Mouse (Mus musculus) gastrocnemius, adult 18-20 months (tissue): ENCODE results near the gene Anapc15-ps. TPM values are rescaled to one million over a fixed set of nuclear protein-coding genes. Genes with fewer than 3 reads are reported as not detected.

Source experiments
- DNase-seq: peaks from one replicate; pipeline ENCODE4 v3.0.0; 2021; ENCODE audit warnings: low spot score
- total RNA-seq, 2 experiments: library from RNA; stranded (reverse); gene quantifications; 2 replicates each; pipeline ENCODE4 v1.2.3; 2021

The Anapc15-ps gene
- total RNA-seq, 2 experiments from 2014 or later = not detected

DNA sequence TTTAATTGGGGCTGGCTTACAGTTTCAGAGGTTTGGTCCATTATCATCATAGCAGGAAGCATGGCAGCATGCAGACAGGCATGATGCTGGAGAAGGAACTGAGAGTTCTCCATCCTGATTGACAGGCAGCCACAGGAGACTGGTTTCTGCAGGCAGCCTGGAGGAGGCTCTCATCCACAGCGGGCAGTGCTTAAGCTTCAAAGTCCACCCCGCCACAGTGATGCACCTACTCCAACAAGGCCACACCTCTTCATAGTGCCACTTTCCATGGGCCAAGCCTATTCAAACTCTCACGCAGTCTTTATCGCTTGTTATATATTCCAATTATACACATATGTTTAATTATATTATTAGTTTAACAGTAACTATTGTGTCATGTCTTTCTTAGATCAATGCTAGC lies 18.1 kb upstream of the Anapc15-ps start:
- no peak for DNase-seq

DNA sequence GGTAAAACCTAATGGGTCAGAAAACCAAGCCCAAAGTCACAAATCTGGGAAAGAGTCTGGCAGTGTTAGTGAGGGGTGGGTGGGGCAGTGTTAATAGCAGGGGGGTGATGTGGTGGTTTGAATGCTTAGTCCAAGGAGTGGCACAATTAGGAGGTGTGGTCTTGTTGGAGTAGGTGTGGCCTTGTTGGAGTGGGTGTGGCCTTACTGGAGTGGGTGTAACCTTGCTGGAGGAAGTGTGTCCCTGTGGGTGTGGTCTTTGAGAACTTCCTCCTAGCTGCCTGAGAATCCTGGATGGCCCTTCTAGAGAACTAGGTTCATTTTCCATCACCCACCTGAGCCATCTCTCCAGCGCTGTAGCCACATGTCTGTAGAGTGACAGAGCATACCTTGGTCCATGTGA lies 16.6 kb upstream of the Anapc15-ps start:
- no peak for DNase-seq

DNA sequence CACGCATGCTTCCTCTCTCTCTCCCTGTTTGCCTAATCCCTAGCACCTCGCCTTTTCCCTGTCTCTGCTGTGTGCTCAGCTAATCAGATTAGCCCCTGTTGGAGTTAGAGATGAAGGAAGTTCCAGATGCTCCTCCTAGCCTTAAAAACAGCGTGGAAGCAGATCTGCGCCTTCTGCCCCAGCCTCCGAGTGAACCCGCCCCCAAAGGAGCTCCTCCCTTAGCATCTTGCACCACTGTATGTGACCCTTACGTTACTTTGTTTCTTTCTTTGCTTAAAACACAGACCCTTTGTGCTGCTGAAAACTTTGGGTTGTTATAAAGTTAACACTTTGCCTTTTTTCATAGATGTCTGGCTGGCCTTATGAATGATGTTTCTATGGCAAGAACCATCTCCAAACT lies 15.8 kb upstream of the Anapc15-ps start:
- DNase-seq = no peak

DNA sequence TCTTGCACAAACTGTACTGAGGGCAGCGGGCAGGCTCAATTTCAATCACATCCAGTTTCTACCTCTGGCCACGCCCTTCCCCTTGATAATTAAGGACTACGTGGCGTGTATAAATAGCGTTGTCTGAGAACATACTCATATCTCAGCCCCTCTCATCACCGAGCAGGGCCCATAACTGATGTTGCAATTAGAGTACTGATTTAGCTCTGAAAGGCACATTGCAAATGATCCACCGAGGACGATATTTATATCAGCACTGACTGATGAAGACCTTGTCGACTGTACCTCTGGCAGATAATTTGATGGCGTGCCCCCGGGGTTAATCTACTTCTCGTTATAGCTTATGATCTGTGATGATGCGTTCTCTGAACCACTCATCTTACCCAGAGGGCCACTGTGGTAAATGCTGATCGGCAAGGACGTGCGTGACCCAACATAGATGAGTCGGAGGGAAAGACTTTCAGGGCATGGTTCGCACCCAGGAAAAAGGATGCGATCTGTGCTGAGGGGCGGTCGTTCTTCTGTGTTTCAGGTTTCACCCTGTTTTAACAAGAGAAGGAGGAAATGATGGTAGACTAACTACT lies 14.4 kb upstream of the Anapc15-ps start:
- DNase-seq = peak; percentile 77

DNA sequence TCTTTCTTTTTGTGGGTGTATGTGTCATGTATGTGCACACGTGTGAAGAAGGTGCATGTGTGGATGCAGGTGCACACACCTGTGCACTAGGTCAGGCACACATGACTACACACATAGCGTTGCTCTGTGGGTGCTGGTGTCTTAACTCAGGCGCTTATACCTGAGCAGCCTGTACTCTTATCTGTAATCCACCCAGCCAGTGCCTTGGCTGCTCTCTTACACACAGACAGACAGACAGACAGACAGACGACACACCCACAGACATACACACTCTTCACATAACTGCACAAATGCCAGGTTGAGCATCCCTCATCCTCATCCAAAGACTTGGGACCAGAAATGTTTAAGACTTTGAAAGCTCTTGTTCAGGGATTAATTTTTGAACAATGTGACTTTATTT lies 12.8 kb upstream of the Anapc15-ps start:
- no peak for DNase-seq

DNA sequence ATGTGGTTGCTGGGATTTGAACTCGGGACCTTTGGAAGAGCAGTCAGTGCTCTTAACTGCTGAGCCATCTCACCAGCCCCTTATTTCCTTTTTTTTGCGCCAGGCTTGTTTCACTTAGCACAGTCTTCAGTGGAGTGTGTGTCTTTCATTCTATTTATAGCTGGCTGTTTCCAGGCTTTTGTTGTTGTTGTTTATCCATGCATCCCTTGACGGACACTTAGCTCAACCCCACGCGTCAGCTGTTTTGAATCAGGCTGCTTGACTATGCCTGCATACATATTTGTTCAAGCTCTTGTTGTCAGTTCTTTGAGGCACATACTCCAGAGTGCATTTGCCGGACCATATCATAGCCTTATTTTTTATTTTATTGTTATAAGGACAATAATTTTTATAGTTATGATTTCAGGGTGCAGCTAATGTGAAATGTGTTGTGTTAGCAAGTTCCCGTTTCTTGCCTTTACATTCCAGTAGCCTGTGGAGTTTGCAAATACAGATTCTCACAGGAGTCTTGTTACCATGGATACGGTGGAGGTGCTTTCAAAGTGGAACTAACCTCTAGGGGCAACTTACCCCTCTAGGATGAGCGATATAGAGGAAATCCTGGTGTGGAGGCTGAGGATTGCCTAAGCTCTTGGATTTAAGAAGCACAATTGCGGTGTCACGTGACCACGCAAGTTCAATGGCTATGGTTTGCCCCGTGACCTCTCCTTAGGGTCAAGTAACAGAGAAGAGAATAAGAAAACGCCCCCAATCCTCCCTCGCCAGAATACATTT lies 11.7 kb upstream of the Anapc15-ps start:
- DNase-seq = no peak

DNA sequence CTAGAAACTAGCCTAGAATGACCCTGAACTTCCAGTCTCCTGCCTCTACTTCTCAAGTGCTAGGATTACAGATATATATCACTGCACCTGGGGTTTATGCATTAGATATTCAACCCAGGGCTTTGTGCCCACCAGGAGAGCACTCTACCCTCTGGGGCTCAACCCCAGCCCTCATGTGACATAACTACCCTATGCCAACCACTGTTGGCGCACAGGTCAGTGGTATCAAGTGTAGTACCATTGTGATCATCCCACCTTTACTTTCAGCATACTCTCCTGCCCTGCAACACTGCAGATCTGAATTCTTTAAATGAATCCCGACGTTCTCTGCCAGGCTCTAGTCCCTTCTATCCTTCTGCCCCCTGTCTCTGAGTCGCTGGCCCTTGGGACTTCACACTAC lies 11.0 kb upstream of the Anapc15-ps start:
- no peak for DNase-seq

DNA sequence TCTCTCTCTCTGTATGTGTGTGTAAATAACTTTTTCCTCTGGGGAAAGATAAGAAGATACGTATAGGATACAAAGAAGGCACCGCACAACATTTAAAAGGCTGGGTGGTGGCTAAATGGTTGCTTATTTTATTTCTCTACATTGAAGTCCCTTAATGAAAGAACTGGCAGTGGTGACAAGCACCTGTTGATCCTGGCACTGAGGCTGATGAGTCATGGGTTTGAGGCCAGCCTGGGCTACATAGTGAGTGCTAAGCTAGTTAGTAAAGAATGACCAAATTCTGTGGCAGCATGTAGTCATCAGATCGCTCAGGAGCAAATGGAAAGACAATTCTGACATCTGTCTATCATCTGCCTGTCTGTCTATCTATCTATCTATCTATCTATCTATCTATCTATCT lies 10.5 kb upstream of the Anapc15-ps start:
- DNase-seq = no peak

DNA sequence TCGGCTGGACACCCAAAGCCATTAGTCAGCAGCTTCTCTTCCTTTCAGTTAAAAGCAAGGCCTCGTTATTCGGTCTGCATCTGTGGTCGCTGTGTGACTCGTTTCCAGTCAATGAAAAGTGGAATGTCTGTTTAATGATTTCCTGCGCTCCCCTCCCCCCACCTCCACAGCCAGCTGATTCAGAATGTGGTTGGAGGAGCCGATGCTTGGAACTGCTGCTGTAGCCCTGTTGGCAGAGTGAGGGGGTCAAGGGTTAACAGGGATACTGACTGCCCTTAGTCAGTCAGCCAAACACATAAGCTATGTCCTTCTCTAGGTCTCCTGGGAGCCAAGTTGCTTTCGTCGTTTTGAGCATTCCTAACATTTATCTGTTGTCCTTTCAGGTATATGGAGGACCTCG lies 9.7 kb upstream of the Anapc15-ps start:
- DNase-seq = no peak

DNA sequence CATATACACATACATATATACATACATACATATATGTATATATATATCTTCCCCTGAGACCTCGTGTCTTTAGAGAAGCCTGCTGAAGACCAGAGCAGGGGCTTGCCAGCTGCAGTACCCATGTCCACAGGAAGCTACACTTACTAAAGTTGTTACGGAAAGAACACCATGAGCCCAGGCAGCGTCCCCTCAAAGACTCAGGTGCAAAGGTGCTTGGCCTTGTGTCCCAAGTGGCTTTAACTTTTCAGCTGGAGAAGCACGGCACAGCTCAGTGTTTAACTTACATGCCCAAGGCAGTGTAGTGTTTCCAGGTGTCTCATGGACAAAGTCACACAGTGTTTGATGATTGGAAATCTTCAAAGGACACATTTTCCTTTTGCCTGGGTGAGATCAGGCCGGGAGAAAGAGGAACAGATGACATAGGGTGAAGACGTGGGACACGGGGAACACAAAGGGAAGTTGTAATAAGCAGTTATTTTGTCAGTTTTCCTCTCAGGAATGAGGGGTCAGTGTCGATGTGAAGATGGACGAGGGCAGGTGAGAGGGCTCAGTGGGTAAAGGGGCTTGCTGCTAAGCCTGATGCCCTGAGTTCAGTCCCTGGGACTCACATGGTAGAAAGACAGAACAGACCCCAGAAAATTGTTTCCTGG lies 9.0 kb upstream of the Anapc15-ps start:
- no peak for DNase-seq

DNA sequence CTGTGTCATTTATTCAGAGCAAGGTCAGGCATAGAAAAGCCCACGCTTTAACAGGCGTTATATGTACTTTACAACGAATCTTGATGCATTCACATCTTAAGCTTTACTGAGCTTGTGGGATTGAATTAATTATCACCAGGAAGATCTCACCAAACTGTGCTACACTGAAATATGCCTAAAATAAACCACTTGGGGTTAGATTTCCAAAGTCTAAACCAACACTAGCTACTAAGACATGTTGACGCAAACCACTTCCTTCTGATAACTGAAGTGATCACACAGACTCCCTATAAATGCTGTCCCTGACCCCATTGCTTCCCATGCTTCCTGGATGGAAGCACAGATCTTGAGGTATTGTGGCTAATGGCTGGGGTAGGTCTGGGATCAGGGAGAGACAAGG lies 8.2 kb upstream of the Anapc15-ps start:
- no peak for DNase-seq

DNA sequence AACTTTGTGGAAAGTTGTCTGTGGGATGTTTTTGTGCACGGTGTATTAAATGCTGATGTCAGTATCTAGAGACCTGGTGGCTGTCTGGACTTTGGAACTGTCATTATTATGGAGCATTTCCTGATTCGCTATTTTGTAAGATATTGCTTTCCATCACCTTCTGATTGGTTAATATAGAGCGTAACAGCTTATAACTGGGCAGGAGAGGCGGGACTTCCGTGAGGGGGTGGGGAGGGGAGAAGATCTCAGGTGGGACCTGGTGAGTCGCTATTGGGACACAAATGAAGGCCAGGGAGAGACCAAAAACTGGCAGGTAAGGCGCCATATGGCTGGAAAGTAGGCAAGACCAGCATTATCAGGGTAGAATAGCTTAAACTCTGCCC lies 7.8 kb upstream of the Anapc15-ps start:
- no peak for DNase-seq

DNA sequence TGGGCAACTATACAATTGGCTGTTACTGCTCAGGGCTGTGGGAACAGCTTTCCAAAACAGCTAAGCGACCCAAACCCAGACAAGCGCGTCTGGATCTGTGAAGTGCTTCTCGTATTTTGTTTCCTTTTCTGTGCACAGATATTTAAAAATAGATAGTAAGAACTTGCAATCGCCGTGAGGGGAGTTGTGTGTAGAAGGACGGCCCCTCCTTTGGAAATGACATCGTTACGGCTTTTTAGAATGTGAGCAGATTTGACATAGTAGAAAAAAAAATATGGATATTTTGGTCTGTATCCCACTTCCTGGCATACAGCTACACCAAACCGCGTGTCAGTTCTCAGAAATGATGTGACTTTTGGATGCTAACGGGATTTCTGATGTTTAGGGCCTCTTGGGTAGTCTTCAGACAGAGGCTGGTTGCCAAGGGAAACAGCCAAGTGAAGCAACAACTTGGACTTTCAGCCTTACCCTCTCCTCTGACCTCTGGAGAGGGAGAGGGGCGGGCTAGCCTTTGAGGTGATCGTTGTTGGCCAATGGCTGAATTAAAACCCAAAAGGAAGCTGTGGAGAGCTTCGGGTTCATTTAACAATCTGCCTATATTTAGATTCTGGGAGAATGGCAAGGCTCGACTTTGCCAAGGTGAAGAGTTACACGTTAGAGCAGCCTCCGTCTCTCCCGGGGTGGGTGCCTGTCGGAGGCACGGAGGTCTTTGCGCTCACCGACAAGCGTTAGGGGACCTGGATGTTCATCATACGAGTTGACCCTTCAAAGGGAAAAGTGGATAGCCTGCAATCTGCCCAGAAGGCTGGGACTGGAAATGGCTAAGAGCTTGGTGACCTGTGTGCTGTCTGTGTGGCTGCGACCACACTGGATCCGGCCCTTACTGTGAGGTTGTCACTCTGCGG lies 7.2 kb upstream of the Anapc15-ps start:
- peak; percentile 61 for DNase-seq

DNA sequence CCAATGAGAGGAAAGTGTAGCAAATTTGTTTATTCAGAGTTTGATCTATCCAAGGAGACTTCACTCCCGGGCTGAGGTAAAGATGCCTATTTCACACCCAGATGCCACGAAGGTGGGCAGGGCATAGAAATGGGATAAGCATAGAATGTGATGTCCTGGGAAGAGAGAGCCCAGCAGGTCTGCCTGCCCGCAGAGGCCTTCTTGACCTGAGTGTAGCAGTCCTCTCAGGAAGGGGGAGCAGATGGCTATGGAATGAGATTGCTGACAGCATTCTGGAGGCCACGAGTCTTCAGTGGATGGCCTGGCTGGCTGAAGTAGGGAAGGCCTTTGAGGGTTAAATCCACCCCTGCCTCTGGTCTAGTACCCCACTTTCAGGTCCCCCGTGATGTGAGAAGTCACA lies 5.9 kb upstream of the Anapc15-ps start:
- DNase-seq = no peak

DNA sequence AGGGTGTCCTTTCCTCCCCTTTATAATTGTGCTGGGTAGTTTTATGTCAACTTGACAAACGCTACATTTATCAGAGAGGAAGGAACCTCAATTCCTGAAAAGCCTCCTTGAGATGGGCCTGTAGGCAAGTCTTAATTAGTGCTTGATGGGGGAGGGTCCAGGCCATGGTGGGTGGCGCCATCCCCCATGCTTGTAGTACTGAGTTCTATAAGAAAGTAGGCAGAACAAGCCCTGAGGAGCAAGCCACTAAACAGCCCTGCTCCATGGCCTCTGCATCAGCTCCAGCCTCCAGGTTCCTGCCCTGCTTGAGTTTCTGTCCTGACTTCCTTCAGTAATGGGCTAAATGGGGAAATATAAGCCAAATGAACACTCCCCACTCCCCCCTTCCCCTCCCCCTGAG lies 5.4 kb upstream of the Anapc15-ps start:
- DNase-seq = no peak

DNA sequence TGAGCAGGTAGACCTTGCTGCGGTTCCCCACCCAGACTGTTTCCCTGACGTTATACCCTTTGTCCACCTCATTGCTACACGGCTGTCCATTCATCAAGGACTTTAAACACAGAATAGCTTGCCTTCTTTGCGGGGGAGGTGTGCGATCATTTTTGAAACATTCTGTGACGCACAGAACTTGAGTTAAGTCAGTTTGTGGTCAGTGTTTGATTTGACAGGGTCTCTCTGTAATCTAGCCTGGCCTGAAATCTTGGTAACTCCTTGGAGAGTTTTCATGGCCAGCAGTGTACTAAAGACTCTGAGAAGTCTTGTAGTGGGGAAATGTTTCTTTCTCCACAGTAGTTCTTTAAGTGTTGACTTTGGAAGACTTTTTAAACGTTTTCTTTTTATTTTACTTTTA lies 5.0 kb upstream of the Anapc15-ps start:
- no peak for DNase-seq

DNA sequence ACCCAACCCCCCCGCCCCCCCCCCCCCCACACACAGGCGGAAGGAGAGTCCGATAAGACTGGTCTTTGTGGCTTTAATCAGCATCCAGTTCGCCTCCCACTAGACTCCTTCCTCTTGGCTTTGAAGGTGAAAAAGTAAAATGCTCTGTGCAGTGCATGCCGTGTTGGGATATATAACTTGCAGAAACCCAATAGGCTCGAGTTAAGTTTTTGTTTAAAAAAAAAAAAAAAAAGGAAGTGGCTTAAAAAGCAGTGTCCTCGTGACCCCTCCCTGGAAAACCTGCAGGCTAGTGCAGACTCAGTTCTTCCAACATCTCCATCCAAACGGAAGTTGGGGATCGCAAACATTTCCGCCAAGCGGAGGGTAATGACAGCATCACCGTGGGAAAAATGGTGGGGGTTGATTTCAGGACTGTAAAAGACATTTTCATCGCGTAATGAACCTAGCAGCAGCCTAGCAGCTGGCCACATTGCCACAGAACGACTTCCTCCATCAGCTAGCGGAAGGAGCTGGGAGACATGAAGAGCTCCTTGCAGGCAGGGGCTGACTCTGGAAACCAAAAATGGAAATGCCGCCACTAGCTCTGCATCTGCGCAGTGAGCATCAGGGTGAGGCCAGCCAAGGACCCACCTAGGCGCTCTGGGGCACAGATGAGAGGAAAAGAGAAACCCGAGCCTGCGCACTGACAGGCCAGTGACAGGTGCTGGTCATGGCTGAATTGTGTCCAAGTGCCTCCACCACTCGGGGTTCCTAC lies 4.3 kb upstream of the Anapc15-ps start:
- peak; percentile 70 for DNase-seq

DNA sequence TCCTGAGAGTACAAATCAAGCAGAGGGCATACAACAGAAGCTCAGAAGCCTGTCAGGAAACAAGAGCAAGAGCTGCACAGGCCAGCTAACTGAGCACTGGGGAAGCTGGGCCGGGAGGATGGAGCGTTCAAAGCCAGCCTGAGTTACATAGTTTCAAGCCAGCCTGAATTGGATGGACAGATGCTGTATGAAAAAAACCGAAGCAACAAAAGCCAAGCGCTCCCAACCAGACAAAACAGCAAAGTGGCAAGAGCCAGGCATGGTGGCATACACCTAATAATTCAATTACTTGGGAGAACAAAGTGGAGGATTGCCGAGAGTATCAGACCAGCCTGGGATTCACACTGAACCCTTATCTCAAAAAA lies 3.7 kb upstream of the Anapc15-ps start:
- no peak for DNase-seq

DNA sequence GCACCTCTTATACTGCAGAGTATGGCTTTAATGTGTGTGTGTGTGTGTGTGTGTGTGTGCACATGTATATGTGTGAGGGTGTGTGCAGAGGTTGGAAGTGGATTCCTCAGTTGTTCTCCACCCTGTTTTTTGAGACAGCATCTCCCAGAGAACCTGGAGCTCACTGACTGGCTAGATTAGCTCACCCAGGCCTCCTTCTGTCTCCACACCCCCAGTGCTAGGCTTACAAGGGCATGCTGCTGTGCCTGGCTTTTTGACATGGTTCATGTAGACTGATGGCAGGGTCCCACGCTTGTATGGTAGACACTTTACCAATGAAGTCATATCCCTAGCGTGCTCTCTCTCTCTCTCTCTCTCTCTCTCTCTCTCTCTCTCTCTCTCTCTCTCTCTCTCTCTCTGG lies 3.1 kb upstream of the Anapc15-ps start:
- DNase-seq = no peak

DNA sequence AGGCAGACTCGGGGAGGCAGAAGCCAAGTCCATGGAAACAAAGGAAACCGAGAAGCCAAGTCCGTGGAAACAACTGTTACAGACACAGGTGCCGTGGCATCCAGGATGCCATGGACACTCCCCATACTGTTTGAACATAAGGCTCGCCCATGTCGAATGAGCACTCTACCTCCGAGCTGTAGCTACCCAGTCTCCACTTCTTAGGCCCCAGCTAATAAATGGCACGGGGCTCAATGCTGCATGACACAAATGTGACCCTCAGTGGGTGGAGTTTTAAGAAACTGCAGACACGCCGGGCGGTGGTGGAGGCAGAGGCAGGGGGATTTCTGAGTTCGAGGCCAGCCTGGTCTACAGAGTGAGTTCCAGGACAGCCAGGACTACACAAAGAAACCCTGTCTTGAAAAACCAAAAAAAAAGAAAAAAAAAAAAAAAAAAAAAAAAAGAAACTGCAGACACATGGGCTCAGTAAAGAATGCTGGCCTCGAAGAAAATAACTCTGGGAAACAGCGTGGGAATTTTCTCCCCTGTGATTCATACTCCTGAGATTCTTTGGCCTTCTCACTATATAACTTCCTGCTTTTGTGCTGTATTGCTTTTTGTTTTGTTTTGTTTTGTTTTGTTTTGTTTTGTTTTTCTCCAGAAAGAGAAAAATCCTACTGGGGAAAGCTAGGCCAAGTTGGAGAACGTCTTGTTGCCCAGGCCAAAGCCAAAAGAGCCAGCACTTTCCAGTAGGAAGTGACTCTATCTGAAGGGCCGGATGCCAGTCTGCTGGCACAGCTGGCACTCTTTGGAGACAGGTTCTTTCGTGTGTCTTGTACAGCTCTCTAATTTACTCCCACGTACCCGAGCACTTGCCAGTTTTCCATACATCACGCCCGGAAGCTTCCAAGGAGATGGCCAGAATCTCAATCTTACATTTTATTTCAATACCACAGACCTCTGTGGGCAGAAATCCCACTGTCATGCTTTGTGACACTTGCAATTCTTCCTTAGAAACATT lies 2.2 kb downstream of the Anapc15-ps start:
- DNase-seq = peak; percentile 51
